Mouse (Mus musculus) C2C12 (cell line): ENCODE data around the gene AC131692.1.

Source experiments
- CEBPB ChIP-seq: IDR thresholded peaks from one replicate; pipeline ENCODE4 v1.6.1; 2011; ENCODE audit warnings: low read depth, mild to moderate bottlenecking, control low read depth, moderate library complexity
- CTCF ChIP-seq: IDR thresholded peaks from one replicate; pipeline ENCODE4 v1.5.1; 2011; ENCODE audit not compliant: control insufficient read depth, insufficient read depth, insufficient read length
- MAX ChIP-seq: IDR thresholded peaks from one replicate; pipeline ENCODE4 v1.6.1; 2011; ENCODE audit warnings: mild to moderate bottlenecking, control low read depth
- MYOD1 ChIP-seq: IDR thresholded peaks from one replicate; pipeline ENCODE4 v1.6.1; 2011; ENCODE audit warnings: low read depth; ENCODE audit not compliant: control insufficient read depth, insufficient read length
- USF1 ChIP-seq: IDR thresholded peaks from one replicate; pipeline ENCODE4 v1.6.1; 2011; ENCODE audit warnings: low read depth, mild to moderate bottlenecking, control low read depth, moderate library complexity

GRCm38 (mm10) chr19:6116113-6116850 is 22.1 kb downstream of the AC131692.1 start:
- no peak for TF ChIP-seq CTCF
- no peak for TF ChIP-seq CEBPB
- TF ChIP-seq USF1: no peak
- no peak for TF ChIP-seq MAX
- TF ChIP-seq MYOD1: no peak
